Mouse (Mus musculus) heart, postnatal 0 days (tissue): ENCODE results near the gene Rbm28.
A peak's percentile ranks its signal among the peaks of the same experiment; 100 is the strongest.

Source experiments
- CTCF ChIP-seq: IDR thresholded peaks from 2 replicates; pipeline ENCODE4 v1.5.1; 2016; ENCODE audit warnings: antibody characterized with exemption, control low read depth, low read depth
- EP300 ChIP-seq: IDR thresholded peaks from 2 replicates; pipeline ENCODE4 v1.6.1; 2016; ENCODE audit warnings: antibody characterized with exemption, low read depth

DNA sequence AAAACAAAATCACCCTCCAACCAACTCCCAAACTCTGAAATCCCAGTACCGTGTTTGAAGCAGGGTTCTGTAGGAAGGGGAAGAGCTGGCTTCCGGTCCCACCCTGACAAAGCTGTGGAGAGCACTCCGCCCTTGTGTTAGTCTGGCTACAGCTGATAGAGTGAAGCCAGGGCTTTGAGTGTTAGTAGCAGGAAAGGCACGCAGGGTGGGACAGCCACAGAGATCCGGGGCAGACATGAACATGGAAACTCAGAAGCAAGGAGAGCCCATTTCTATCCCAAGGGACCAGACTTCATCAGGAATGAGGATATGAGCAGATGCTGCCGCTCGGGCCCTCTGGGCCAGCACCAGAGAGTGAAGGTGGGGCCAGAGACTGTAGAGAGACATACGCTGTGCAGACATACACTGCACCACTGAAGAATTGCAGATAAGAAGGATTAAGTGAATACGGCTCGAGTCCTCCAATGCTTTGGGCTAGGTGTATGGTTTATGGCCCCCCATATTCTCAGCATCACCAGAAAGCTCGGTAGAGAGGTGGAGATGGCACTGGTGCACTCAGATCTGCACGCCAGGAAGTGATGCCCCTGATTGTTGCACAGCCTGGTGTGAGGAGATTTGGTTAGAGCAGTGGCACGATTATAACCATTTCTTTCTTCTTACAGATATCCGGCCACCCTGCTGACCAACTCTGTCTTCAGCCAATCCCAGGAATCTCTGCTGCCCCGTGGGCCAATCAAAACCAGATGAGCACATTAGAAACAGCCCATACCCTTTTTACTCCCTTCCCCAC lies 29.4 kb upstream of the Rbm28 start:
- TF ChIP-seq CTCF (no peak), EP300 (peak; percentile 70)
